Mouse (Mus musculus): ENCODE measurements around the gene Prodh2.
"Not testable (repeated sequence)": the region's sequence is repeated elsewhere in the genome, so short reads cannot be mapped to it uniquely, and the experiment has no call there.

The Prodh2 gene

GRCm38 (mm10) chr7:30490251-30490956, 3.0 kb upstream of the Prodh2 start:
- peak; percentile 20 to 44 for DNase-seq (ENCODE audit: low spot score in 2 of 2)

GRCm38 (mm10) chr7:30490957-30491307, 2.5 kb upstream of the Prodh2 start:
- no peak for DNase-seq (ENCODE audit: low spot score in 2 of 2)

GRCm38 (mm10) chr7:30492765-30493164, 657 bp upstream of the Prodh2 start:
- DNase-seq (ENCODE audit: low spot score in 2 of 2): peak; percentile 62 to 66

- not testable (repeated sequence) for DNase-seq (ENCODE audit: low spot score in 2 of 2)
Measured at GRCm38 (mm10) chr7:30495506-30496042, 2.2 kb downstream of the Prodh2 start.

DNA sequence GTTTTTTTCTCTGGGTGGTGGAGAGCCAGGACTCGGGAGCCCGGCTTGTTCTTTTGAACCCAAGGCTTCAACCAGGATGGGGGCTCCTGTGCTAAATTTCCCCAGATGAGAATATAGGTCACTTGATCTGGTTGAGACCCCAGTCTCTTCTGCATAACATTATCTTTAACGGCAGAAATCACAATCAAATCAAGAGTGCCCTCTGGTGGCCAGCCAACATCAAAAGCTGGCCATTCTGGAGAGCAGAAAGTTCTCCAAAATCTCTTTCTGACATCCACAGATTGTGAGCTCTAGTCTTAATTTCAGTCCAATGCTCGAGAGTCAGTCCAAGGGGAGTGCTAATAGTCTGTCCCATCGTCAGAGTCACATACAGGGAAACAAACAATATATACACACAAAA, 7.7 kb downstream of the Prodh2 start:
- not testable (repeated sequence) for DNase-seq (ENCODE audit: low spot score in 2 of 2)

- DNase-seq (ENCODE audit: low spot score in 2 of 2): no peak
Measured at GRCm38 (mm10) chr7:30508061-30508460, 14.6 kb downstream of the Prodh2 start.

GRCm38 (mm10) chr7:30515003-30515760, 21.8 kb downstream of the Prodh2 start:
- no peak for DNase-seq (ENCODE audit: low spot score in 2 of 2)

DNA sequence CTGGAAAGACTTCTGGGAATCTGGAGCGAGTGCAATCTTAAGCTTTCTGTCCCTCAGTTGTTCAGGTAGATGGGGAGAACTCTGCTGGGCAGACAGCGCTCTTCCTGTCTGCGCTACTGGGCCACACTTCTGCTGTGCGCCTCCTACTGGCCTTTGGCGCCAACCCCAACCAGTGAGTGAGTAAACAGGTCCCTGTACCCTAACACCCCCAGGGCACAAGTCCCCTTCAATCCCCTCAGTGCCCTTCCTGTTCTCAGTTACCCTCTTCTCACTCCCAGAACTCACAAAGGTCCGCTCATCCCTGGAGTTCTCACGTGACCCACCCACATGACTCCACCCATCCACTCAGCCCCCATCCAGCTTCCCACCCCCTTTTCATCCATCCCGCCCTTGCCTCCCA, 24.9 kb downstream of the Prodh2 start:
- no peak for DNase-seq (ENCODE audit: low spot score in 2 of 2)

- no peak for DNase-seq (ENCODE audit: low spot score in 2 of 2)
Measured at GRCm38 (mm10) chr7:30520396-30520795, 27.0 kb downstream of the Prodh2 start.

- no peak for DNase-seq (ENCODE audit: low spot score in 2 of 2)
Measured at GRCm38 (mm10) chr7:30520856-30521255, 27.4 kb downstream of the Prodh2 start.

- no peak for DNase-seq (ENCODE audit: low spot score in 2 of 2)
Measured at GRCm38 (mm10) chr7:30522871-30523270, 29.4 kb downstream of the Prodh2 start.

DNA sequence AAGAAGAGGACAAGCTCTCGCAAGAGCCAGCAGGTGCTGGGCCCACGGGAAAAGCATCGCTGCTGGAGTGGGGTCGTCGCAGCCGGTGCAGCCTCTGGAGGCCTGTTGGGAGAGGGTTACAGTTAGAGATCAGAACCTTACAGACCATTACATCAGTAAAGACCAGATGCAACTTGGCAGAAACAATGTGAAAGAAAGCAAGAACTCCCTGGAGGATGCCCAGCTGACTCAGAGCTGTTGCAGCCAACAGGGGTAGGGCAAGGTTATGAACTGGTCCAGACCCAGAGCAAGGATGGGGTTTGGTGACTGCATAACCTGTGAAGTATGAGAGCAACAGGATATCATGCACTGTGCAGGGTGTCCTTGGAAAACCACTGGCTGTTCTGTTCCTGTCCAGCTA, 31.1 kb downstream of the Prodh2 start:
- no peak for DNase-seq (ENCODE audit: low spot score in 2 of 2)

DNA sequence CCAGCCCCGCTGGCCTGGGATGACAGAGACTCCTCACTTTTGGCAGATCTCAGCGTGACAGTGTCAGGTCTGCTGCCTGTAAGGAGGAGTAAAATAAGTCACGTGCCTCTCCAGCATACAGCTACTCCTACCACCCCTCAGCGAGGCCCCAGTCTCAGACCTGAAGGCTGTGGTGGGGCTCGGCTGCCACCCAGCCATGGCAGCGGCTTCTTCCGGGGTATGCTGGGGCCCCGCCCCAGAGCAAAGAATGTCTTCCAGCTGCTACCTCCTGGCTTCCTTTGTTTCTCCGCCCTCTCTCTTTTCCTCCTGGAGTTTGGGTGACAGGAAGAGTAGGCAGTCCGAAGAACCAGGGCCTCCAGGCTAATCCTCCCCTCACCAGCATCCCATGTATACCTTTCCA, 32.5 kb downstream of the Prodh2 start:
- no peak for DNase-seq (ENCODE audit: low spot score in 2 of 2)

- DNase-seq (ENCODE audit: low spot score in 2 of 2): no peak
Measured at GRCm38 (mm10) chr7:30526399-30526798, 33.0 kb downstream of the Prodh2 start.

DNA sequence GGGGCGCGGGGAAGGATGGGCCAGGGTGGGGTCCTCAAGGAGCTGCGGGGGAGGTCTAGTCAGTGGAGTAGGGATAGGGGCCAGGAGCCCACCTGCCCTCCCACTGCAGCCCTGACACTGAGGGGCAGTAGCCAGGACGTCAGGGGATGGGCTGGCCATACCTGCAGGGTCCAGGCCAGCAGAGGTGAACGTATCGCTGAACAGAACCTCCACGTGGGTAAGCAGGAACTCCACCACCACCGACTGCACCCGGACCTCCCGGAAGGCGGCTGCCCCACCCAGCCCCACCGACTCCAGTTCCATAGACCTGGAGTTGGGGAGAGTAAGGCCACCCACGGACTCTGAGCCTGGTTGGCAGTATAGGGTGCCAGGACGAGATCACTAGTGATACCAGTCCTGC, 33.6 kb downstream of the Prodh2 start:
- no peak for DNase-seq (ENCODE audit: low spot score in 2 of 2)

DNA sequence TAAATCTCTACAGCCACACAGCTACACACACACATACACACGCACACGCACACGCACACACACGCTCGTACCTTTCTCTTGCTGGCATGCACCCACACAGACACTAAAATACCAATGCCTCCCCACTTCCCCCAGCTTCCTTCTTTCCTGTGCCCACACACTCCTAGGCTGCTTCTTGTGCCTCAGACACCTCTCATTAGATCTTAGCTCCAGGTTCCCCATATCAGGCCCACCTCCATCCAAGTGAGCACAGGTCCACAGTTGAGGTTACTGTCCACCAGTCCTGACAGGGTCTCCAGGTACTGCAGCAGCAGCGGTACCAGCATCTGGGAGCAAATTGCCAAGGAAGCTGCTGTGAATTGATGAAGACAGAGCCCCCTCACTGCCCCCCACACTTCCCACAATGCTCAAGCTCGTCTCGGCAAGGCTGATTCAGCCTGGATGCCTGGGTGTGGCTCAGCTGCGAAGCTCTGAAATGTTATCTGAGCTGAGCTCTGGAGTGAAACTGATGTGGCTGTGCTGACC, 37.9 kb downstream of the Prodh2 start:
- peak in 1 of 2 experiments; percentile 63 for DNase-seq (ENCODE audit: low spot score in 2 of 2)

DNA sequence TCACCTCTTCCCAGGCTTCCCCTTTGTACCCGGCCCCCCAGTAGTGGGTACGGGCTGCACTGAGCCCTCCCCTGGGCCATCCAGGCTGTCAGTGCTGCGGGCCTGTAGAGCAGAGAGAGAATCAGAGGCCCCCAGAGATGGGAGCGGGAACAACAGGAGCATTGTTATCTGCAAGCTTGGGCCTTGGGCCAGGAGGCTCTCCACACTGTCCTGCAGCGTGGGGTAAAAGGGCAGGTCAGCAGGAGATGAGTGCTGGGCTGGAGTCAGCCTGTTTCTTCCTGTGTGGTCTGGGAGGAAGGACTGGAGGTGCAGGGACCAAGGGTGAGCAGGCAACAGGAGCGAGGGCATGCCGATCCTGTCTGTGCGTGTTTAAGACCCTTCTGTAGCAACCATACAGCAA, 39.5 kb downstream of the Prodh2 start:
- no peak for DNase-seq (ENCODE audit: low spot score in 2 of 2)

DNA sequence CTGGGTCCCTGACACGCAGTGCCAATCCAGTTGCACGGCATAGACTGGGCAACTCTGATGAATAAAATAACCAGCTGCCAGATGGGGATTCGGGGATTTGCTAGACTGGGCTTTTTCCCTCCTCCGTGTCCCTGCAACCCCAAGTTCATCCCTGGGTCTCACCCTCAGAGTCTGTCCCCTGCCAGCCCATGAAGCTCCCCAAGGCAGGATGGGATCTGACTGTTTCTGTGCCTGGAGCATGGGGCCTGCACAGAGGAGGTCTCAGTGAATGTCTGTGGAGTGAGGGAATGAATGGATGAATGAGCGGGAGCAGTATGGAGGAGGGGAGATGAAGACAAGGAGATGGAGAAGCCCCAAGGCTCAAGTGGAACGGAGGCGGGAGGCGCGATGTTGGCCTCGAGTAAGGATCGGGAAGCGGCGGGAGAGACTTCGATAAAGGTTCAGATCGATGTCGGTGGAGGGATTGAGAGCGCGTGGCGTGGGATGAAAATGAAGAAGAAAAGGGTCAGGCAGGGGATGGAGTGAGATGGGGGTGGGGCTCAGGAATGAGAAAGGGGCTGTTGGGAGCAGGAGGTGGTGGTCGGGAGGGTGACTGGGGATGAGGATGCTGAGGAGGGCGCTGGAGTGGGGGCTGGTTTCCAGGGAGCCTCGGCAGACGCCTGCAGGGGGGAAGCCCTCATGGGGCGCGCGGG, 40.7 kb downstream of the Prodh2 start:
- DNase-seq (ENCODE audit: low spot score in 2 of 2): no peak

DNA sequence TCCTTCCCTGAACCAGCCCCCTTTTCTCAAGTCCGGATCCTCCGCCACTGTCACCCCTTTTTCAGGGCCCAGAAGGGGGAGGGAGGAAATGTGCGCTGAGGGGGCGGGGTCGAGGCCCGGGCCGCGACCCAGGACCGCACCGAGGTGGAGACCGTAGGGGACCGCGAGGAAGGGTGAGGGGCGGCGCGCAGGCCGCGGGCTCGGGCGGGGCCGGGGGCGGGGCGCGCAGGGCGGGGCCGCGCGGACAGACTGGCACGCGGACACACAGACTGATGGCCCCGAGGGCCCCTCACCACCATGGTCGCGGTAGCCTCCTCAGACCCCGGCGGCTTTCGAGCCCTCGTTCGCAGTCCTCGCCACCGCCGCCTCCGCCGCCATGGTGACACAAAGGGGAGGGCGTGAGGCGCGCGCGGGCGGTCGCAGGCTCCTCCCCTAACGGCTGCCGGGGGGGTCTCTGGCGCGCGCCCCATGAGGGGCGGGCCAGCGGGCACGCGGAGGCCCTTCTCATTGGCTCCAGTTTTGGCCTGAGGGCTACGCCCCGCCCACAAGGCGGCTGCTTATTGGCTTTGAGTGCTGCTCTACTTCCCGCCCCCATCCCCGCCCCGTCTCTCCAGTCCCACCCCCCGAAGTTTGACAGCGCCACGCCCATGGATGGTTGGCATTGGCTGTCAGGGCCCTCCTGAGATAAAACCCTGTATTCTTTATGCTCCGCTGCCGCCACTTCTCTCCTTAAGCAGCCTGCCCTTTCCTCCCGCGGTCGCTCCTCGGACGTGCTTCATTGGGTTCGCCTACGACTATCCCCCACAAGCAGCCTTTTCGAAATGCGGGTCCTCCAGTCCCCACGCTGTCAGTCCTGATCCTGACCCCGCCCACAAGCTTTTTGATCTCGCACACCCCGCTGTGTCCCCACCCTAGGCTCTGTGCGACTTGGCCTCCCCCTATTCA, 41.5 kb downstream of the Prodh2 start, which contains the start of gene Arhgap33:
TSS of gene Arhgap33 (minus strand) at position 428 of the 945 bp plus-strand sequence.
- peak; percentile 86 to 94 for DNase-seq (ENCODE audit: low spot score in 2 of 2)

DNA sequence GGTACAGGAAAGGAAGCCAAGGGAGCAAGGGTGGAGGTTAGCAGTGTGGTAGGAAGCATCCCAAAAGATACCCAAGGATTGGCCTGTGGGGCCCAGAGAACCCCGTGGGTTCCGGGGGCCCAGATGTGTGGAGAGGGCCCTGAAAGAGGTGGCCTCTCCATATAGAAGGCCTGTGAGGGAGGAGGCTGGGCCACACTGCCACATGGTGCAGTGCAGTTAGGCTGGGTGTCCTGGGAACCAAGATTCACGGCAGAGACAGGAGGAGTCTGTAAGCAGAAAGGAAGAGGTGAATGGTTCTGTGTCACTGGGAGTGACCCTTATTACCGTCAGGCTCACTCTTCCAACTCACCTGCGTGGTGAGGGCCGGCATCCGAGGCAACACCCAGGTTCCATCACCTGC, 47.1 kb downstream of the Prodh2 start:
- DNase-seq (ENCODE audit: low spot score in 2 of 2): no peak

DNA sequence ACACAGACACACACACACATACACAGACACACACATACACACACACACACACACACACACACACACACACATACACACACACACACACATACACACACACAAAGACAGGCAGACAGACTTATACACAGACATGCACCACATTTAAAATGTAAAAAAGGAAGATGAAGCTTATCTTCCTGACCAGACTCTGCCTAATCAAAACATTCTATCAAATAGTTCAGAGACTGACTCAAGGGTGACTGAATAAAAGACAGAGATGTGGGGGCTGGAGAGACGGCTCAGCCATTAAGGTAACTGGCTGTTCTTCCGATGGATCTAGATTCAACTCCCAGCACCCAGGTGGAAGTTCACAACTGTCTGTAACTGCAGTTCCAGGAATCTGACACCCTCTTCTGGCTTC, 50.9 kb downstream of the Prodh2 start:
- DNase-seq (ENCODE audit: low spot score in 2 of 2): no peak

All from frontal cortex, postnatal 25 days (tissue).